Comparison of ENCODE assay signal across 10 mouse cellular contexts in genomic region chr2:24296837-24297236, GRCm38 (mm10). TPM values are rescaled to one million over a fixed set of nuclear protein-coding genes. Genes with fewer than 3 reads are reported as not detected.
DNase-seq lines count a peak whose midpoint lies in the region; ATAC-seq lines count a peak whose summit lies in the region.
"Had no signal": no experiment of that assay in that cellular context is flagged by ENCODE, and none has a peak within 500 bp of the region (broad histone marks: within the 10 kb centered on the region; RNA-seq: fewer than 3 reads in every experiment).

No protein-coding gene starts in this region.

- H3K4me2 ChIP-seq in forebrain, embryonic 13.5 days: no peak overlapping the region
- no peak overlapping the region for H3K4me2 ChIP-seq in forebrain, embryonic 15.5 days (replicated peaks)
- no peak overlapping the region for H3K4me2 ChIP-seq in midbrain, embryonic 11.5 days
- H3K4me2 ChIP-seq: limb, embryonic 13.5 days; stomach, embryonic 15.5 days had no signal

- 14% methylated on average over 3 of the region's 3 CpGs for WGBS in forebrain, embryonic 13.5 days
- WGBS in forebrain, embryonic 15.5 days: 8% methylated on average over 3 of the region's 3 CpGs
- 17% methylated on average over 3 of the region's 3 CpGs for WGBS in embryonic facial prominence, embryonic 10.5 days
- 19% methylated on average over 3 of the region's 3 CpGs for WGBS in midbrain, embryonic 11.5 days

- H3K9ac ChIP-seq in forebrain, embryonic 13.5 days: no peak overlapping the region
- no peak overlapping the region for H3K9ac ChIP-seq in forebrain, embryonic 15.5 days (replicated peaks)
- no peak overlapping the region for H3K9ac ChIP-seq in midbrain, embryonic 11.5 days (ENCODE audit: low read length)
- H3K9ac ChIP-seq: limb, embryonic 13.5 days; stomach, embryonic 15.5 days had no signal

- H3K27me3 ChIP-seq in forebrain, embryonic 13.5 days: no peaks in the 10 kb centered on the region
- H3K27me3 ChIP-seq in forebrain, embryonic 15.5 days: no peaks in the 10 kb centered on the region
- H3K27me3 ChIP-seq in embryonic facial prominence, embryonic 10.5 days (replicated peaks; ENCODE audit: low read depth, poor library complexity, severe bottlenecking): no peaks in the 10 kb centered on the region
- H3K27me3 ChIP-seq in midbrain, embryonic 11.5 days (ENCODE audit: control insufficient read depth, insufficient read depth, low read length): no peaks in the 10 kb centered on the region
- H3K27me3 ChIP-seq: limb, embryonic 13.5 days; stomach, embryonic 15.5 days had no signal

- H3K36me3 ChIP-seq in forebrain, embryonic 13.5 days (ENCODE audit: poor library complexity, severe bottlenecking): no peaks in the 10 kb centered on the region
- H3K36me3 ChIP-seq in forebrain, embryonic 15.5 days: no peaks in the 10 kb centered on the region
- H3K36me3 ChIP-seq in embryonic facial prominence, embryonic 10.5 days (replicated peaks): no peaks in the 10 kb centered on the region
- H3K36me3 ChIP-seq in midbrain, embryonic 11.5 days (ENCODE audit: control insufficient read depth, insufficient read depth, low read length): no peaks in the 10 kb centered on the region
- H3K36me3 ChIP-seq: limb, embryonic 13.5 days; stomach, embryonic 15.5 days had no signal

- no peaks in the 10 kb centered on the region for H3K9me3 ChIP-seq in forebrain, embryonic 13.5 days (replicated peaks)
- H3K9me3 ChIP-seq in forebrain, embryonic 15.5 days: no peaks in the 10 kb centered on the region
- H3K9me3 ChIP-seq in embryonic facial prominence, embryonic 10.5 days: no peaks in the 10 kb centered on the region
- no peaks in the 10 kb centered on the region for H3K9me3 ChIP-seq in midbrain, embryonic 11.5 days (ENCODE audit: control insufficient read depth, low read length)
- H3K9me3 ChIP-seq: limb, embryonic 13.5 days; stomach, embryonic 15.5 days had no signal

- no peak overlapping the region for H3K27ac ChIP-seq in forebrain, embryonic 13.5 days
- H3K27ac ChIP-seq in forebrain, embryonic 15.5 days (replicated peaks): no peak overlapping the region
- H3K27ac ChIP-seq in embryonic facial prominence, embryonic 10.5 days (replicated peaks): no peak overlapping the region
- no peak overlapping the region for H3K27ac ChIP-seq in midbrain, embryonic 11.5 days (ENCODE audit: low read depth, low read length)
- H3K27ac ChIP-seq: limb, embryonic 13.5 days; stomach, embryonic 15.5 days had no signal

- H3K4me3 ChIP-seq in forebrain, embryonic 13.5 days: no peak overlapping the region
- H3K4me3 ChIP-seq in forebrain, embryonic 15.5 days: no peak overlapping the region
- H3K4me3 ChIP-seq in embryonic facial prominence, embryonic 10.5 days: no peak overlapping the region
- no peak overlapping the region for H3K4me3 ChIP-seq in midbrain, embryonic 11.5 days (ENCODE audit: low read depth, low read length)
- H3K4me3 ChIP-seq: limb, embryonic 13.5 days; stomach, embryonic 15.5 days had no signal

- no peaks in the 10 kb centered on the region for H3K4me1 ChIP-seq in forebrain, embryonic 13.5 days
- H3K4me1 ChIP-seq in forebrain, embryonic 15.5 days: no peaks in the 10 kb centered on the region
- H3K4me1 ChIP-seq in embryonic facial prominence, embryonic 10.5 days: no peaks in the 10 kb centered on the region
- H3K4me1 ChIP-seq in midbrain, embryonic 11.5 days (ENCODE audit: control insufficient read depth, insufficient read depth, low read length): no peaks in the 10 kb centered on the region
- H3K4me1 ChIP-seq: limb, embryonic 13.5 days; stomach, embryonic 15.5 days had no signal

- 0 out of 2 replicates have a peak, but pooled peaks have one; percentile 33 for ATAC-seq in forebrain, embryonic 13.5 days
- no peak for ATAC-seq in forebrain, embryonic 15.5 days (replicated peaks)
- ATAC-seq in midbrain, embryonic 11.5 days (ENCODE audit: low FRiP score): no peak

- peak; percentile 60 for DNase-seq in 3T3-L1 (ENCODE audit: low read depth, low spot score)
- peak; percentile 70 for DNase-seq in ZHBTc4 (ENCODE audit: low read depth, low spot score)
- peak; percentile 50 for DNase-seq in embryonic facial prominence, embryonic 10.5 days (ENCODE audit: low spot score)
- peak; percentile 8 for DNase-seq in layer of hippocampus, adult 9-11 months
- peak; percentile 97 for DNase-seq in midbrain, embryonic 11.5 days (ENCODE audit: low spot score, missing footprints)
- peak; percentile 21 for DNase-seq in telencephalon, adult 2 months (ENCODE audit: low read depth, low spot score)

RNA-seq across cellular contexts. Expression of gene Il1f10, which starts 5.8 kb away (rescaled TPM):
- polyA plus RNA-seq in forebrain, embryonic 13.5 days (2015; fragmentation: Nextera tagmentation; extraction: Ambion mirVana): not detected in 2 replicates
- polyA plus RNA-seq in forebrain, embryonic 15.5 days (2015; fragmentation: Nextera tagmentation; extraction: Ambion mirVana): not detected in 2 replicates
- polyA plus RNA-seq in embryonic facial prominence, embryonic 10.5 days (2016; fragmentation: Nextera tagmentation; extraction: Ambion mirVana): not detected in 2 replicates
- polyA plus RNA-seq in midbrain, embryonic 11.5 days (2014; fragmentation: Nextera tagmentation; extraction: Ambion mirVana): not detected in 2 replicates
- polyA plus RNA-seq: limb, embryonic 13.5 days; stomach, embryonic 15.5 days had no signal

RNA-seq across cellular contexts. Expression of gene Il1f5, which starts 20.1 kb away (rescaled TPM):
- not detected in 2 replicates for polyA plus RNA-seq in forebrain, embryonic 13.5 days (2015; fragmentation: Nextera tagmentation; extraction: Ambion mirVana)
- not detected in 2 replicates for polyA plus RNA-seq in forebrain, embryonic 15.5 days (2015; fragmentation: Nextera tagmentation; extraction: Ambion mirVana)
- polyA plus RNA-seq in embryonic facial prominence, embryonic 10.5 days (2016; fragmentation: Nextera tagmentation; extraction: Ambion mirVana): 0.09 TPM in 1 of 2 replicates, not detected in the other
- not detected in 2 replicates for polyA plus RNA-seq in midbrain, embryonic 11.5 days (2014; fragmentation: Nextera tagmentation; extraction: Ambion mirVana)

RNA-seq across cellular contexts. Expression of gene Il1rn, which starts 39.8 kb away (rescaled TPM):
- polyA plus RNA-seq in forebrain, embryonic 13.5 days (2015; fragmentation: Nextera tagmentation; extraction: Ambion mirVana): not detected in 2 replicates
- polyA plus RNA-seq in forebrain, embryonic 15.5 days (2015; fragmentation: Nextera tagmentation; extraction: Ambion mirVana): 0.15 and 0.17 TPM in 2 replicates
- polyA plus RNA-seq in embryonic facial prominence, embryonic 10.5 days (2016; fragmentation: Nextera tagmentation; extraction: Ambion mirVana): not detected in 2 replicates
- polyA plus RNA-seq in midbrain, embryonic 11.5 days (2014; fragmentation: Nextera tagmentation; extraction: Ambion mirVana): 0.08 and 0.15 TPM in 2 replicates

Comparison
In these comparisons a context has a peak if more than half of its experiments do, and no peak if none do; other contexts are left out.
1. DNase-seq: peak in every context shown above with its lines; median percentile 97 in midbrain, embryonic 11.5 days; 70 in ZHBTc4; 60 in 3T3-L1; 50 in embryonic facial prominence, embryonic 10.5 days; 21 in telencephalon, adult 2 months; 8 in layer of hippocampus, adult 9-11 months.